Comparison of ENCODE assay signal across 24 mouse cellular contexts in the genomic region with DNA sequence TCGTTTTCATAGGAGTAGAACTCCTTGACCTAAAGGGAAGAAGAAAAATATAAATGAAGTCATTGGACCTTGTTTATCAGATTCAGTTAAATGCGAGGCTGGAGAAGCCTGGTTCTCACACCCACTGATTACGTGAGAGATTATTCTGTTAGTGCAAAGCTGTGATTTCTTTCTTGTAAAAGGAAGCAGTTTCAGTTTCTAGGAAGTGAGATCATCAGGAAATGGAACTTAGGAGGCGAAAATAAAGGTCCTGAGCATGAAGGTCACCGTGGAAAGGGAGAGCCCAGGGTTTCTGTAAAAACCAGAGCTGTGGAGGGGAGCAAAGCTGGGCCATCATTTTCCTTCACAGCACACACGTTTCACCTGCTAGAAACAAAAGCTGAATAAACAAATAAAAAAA. TPM values are rescaled to one million over a fixed set of nuclear protein-coding genes. Genes with fewer than 3 reads are reported as not detected.
A peak's percentile ranks its signal among the peaks of the same experiment; 100 is the strongest.
DNase-seq lines count a peak whose midpoint lies in the region; ATAC-seq and TF ChIP-seq lines count a peak whose summit lies in the region.
"Had no signal": no experiment of that assay in that cellular context is flagged by ENCODE, and none has a peak within 500 bp of the region (broad histone marks: within the 10 kb centered on the region; RNA-seq: fewer than 3 reads in every experiment).

No protein-coding gene starts in this region.

- dilution Hi-C loops in CH12.LX (cut with MboI; ENCODE audit: extremely low pct_ligation_motif_present, extremely low pct_unique_long_range_greater_than_20kb, low sequenced_read_pairs): no loop called here

- H3K27me3 ChIP-seq in heart, embryonic 11.5 days (ENCODE audit: control insufficient read depth, insufficient read depth, low read length): no peaks in the 10 kb centered on the region
- no peaks in the 10 kb centered on the region for H3K27me3 ChIP-seq in intestine, embryonic 14.5 days (replicated peaks; ENCODE audit: control insufficient read depth, insufficient read depth, low read length)
- H3K27me3 ChIP-seq in intestine, embryonic 16.5 days (replicated peaks; ENCODE audit: control insufficient read depth, insufficient read depth, low read length): no peaks in the 10 kb centered on the region
- H3K27me3 ChIP-seq in CH12.LX (replicated peaks): no peaks in the 10 kb centered on the region
- H3K27me3 ChIP-seq: midbrain, embryonic 12.5 days; neural tube, embryonic 12.5 days had no signal

- no peak for ATAC-seq in heart, embryonic 11.5 days (replicated peaks; ENCODE audit: insufficient number of reproducible peaks, low FRiP score, low TSS enrichment)
- no peak for ATAC-seq in intestine, embryonic 14.5 days (replicated peaks; ENCODE audit: low FRiP score, low TSS enrichment, low read depth)
- no peak for ATAC-seq in intestine, embryonic 16.5 days
- no peak for ATAC-seq in activated CD4-positive, CD25-positive, alpha-beta regulatory T cell, adult 4 months

- no peak for TF ChIP-seq CTCF in CH12.LX (conservative IDR thresholded peaks at IDR 0.05 in 1 of 2, IDR thresholded peaks at IDR 0.05 in 1 of 2; ENCODE audit: low read depth in 2 of 2, low read length in 2 of 2)

- H3K4me2 ChIP-seq in heart, embryonic 11.5 days: peak overlapping the region; percentile 20; the same call in 1 of the 2 replicates
- H3K4me2 ChIP-seq in intestine, embryonic 14.5 days (ENCODE audit: low read length): no peak overlapping the region
- H3K4me2 ChIP-seq in intestine, embryonic 16.5 days (ENCODE audit: low read depth, low read length): no peak overlapping the region
- 0 out of 2 replicates have a peak overlapping the region, but pooled peaks have one; percentile 3 for H3K4me2 ChIP-seq in CH12.LX (ENCODE audit: insufficient read depth, low read depth, poor library complexity, severe bottlenecking)
- H3K4me2 ChIP-seq: liver, embryonic 11.5 days; midbrain, embryonic 12.5 days; neural tube, embryonic 12.5 days had no signal

- no peak overlapping the region for H3K9ac ChIP-seq in heart, embryonic 11.5 days (ENCODE audit: low read depth, low read length)
- no peak overlapping the region for H3K9ac ChIP-seq in intestine, embryonic 14.5 days (ENCODE audit: low read length)
- H3K9ac ChIP-seq in intestine, embryonic 16.5 days (ENCODE audit: low read depth, low read length): no peak overlapping the region
- no peak overlapping the region for H3K9ac ChIP-seq in CH12.LX (ENCODE audit: insufficient read depth, low read depth)
- H3K9ac ChIP-seq: midbrain, embryonic 12.5 days; neural tube, embryonic 12.5 days had no signal

- DNase-seq in heart, adult 9 months (ENCODE audit: low spot score in 2 of 2): no peak
- peak; percentile 3 for DNase-seq in intestine, embryonic 14.5 days (ENCODE audit: low spot score)
- no peak for DNase-seq in CH12.LX (ENCODE audit: extremely low read depth)
- DNase-seq in induced T-regulatory cell, adult 2 months (ENCODE audit: low read depth): peak; percentile 61
- no peak for DNase-seq in lung, postnatal 10 days
- DNase-seq: B cell, adult 2 months; cerebellum, adult 8-10 months; gastrocnemius, postnatal 25 days; kidney, postnatal 36 days; lung, adult 18-20 months; right cerebral cortex, postnatal 4 days; thymus, postnatal 25 days had no signal

- TF ChIP-seq POLR2A in CH12.LX (IDR thresholded peaks at IDR 0.05; ENCODE audit: low read depth, low read length): no peak

- WGBS in heart, embryonic 11.5 days (ENCODE audit: insufficient replicate concordance): 57% methylated on average over 6 of the region's 6 CpGs
- 72% methylated on average over 6 of the region's 6 CpGs for WGBS in intestine, embryonic 14.5 days
- 64% methylated on average over 6 of the region's 6 CpGs for WGBS in intestine, embryonic 16.5 days

- no peaks in the 10 kb centered on the region for H3K79me2 ChIP-seq in CH12.LX (replicated peaks; ENCODE audit: control insufficient read depth, extremely low read depth, insufficient read depth, poor library complexity, severe bottlenecking)

- no peak for TF ChIP-seq RAD21 in CH12.LX (IDR thresholded peaks at IDR 0.05; ENCODE audit: low read depth, low read length)

- TF ChIP-seq EP300 in CH12.LX (IDR thresholded peaks at IDR 0.05; ENCODE audit: low read length): no peak

- H3K4me1 ChIP-seq in heart, embryonic 11.5 days (ENCODE audit: control insufficient read depth, insufficient read depth, low read length): 0 out of 2 replicates have a peak, but pooled peaks cover 3% of the 10 kb centered on the region
- no peaks in the 10 kb centered on the region for H3K4me1 ChIP-seq in intestine, embryonic 14.5 days (replicated peaks; ENCODE audit: control insufficient read depth, insufficient read depth, low read length)
- H3K4me1 ChIP-seq in intestine, embryonic 16.5 days (ENCODE audit: control insufficient read depth, insufficient read depth, low read length): peaks cover 7% of the 10 kb centered on the region
- H3K4me1 ChIP-seq in CH12.LX (ENCODE audit: control insufficient read depth in 1 of 2, insufficient read depth in 2 of 2): peaks cover 3 to 17% of the 10 kb centered on the region in 2 experiments
- H3K4me1 ChIP-seq: forebrain, embryonic 10.5 days; midbrain, embryonic 12.5 days; neural tube, embryonic 12.5 days had no signal

- in situ Hi-C loops in CH12.LX (cut with MboI; ENCODE audit: low pct_ligation_motif_present, low pct_unique_long_range_greater_than_20kb, low sequenced_read_pairs): no loop called here

- H3K9me3 ChIP-seq in heart, embryonic 11.5 days (replicated peaks; ENCODE audit: control insufficient read depth, low read length): no peaks in the 10 kb centered on the region
- no peaks in the 10 kb centered on the region for H3K9me3 ChIP-seq in intestine, embryonic 14.5 days (ENCODE audit: control insufficient read depth, low read length)
- no peaks in the 10 kb centered on the region for H3K9me3 ChIP-seq in intestine, embryonic 16.5 days (ENCODE audit: control insufficient read depth, low read length)
- no peaks in the 10 kb centered on the region for H3K9me3 ChIP-seq in CH12.LX (replicated peaks; ENCODE audit: low read length)
- H3K9me3 ChIP-seq: forebrain, embryonic 10.5 days; midbrain, embryonic 12.5 days; neural tube, embryonic 12.5 days had no signal

- H3K27ac ChIP-seq in heart, embryonic 11.5 days (ENCODE audit: low read depth, low read length): peak overlapping the region; percentile 35; the same call in 1 of the 2 replicates
- no peak overlapping the region for H3K27ac ChIP-seq in intestine, embryonic 14.5 days (ENCODE audit: low read depth)
- H3K27ac ChIP-seq in intestine, embryonic 16.5 days (ENCODE audit: low read length): no peak overlapping the region
- H3K27ac ChIP-seq in CH12.LX (ENCODE audit: insufficient read depth, low read depth): no peak overlapping the region
- H3K27ac ChIP-seq: forebrain, embryonic 10.5 days; midbrain, embryonic 12.5 days; neural tube, embryonic 12.5 days had no signal

- H3K4me3 ChIP-seq in heart, embryonic 11.5 days (ENCODE audit: low read depth, low read length): no peak overlapping the region
- no peak overlapping the region for H3K4me3 ChIP-seq in intestine, embryonic 14.5 days (ENCODE audit: low read depth, low read length)
- H3K4me3 ChIP-seq in intestine, embryonic 16.5 days (ENCODE audit: low read length): no peak overlapping the region
- no peak overlapping the region for H3K4me3 ChIP-seq in CH12.LX (replicated peaks in 1 of 3; ENCODE audit: low read depth in 2 of 3, low read length in 2 of 3, poor library complexity in 1 of 3)
- H3K4me3 ChIP-seq: forebrain, embryonic 10.5 days; midbrain, embryonic 12.5 days; neural tube, embryonic 12.5 days had no signal

- H3K36me3 ChIP-seq in heart, embryonic 11.5 days (ENCODE audit: control insufficient read depth, insufficient read depth, low read length): no peaks in the 10 kb centered on the region
- H3K36me3 ChIP-seq in intestine, embryonic 14.5 days (ENCODE audit: control insufficient read depth, insufficient read depth, low read length): no peaks in the 10 kb centered on the region
- H3K36me3 ChIP-seq in intestine, embryonic 16.5 days (ENCODE audit: control insufficient read depth, insufficient read depth, low read length): peaks cover 3% of the 10 kb centered on the region; the same call in 1 of the 2 replicates
- H3K36me3 ChIP-seq in CH12.LX (replicated peaks in 1 of 2; ENCODE audit: control insufficient read depth in 1 of 2, insufficient read depth in 1 of 2, low read length in 1 of 2): peaks cover 0 to 2% of the 10 kb centered on the region in 2 experiments
- H3K36me3 ChIP-seq: forebrain, embryonic 10.5 days; midbrain, embryonic 12.5 days; neural tube, embryonic 12.5 days had no signal

RNA-seq across cellular contexts. Expression of a gene that starts 24.9 kb away (rescaled TPM):
- 10.8 and 15.9 TPM in 2 replicates for polyA plus RNA-seq in heart, embryonic 11.5 days (2014; fragmentation: Nextera tagmentation; extraction: Ambion mirVana)
- polyA plus RNA-seq in intestine, embryonic 14.5 days (2014; fragmentation: Nextera tagmentation; extraction: Ambion mirVana): 11.8 and 13.6 TPM in 2 replicates
- 9.2 and 9.4 TPM in 2 replicates for polyA plus RNA-seq in intestine, embryonic 16.5 days (2015; fragmentation: Nextera tagmentation; extraction: Ambion mirVana)
- total RNA-seq in CH12.LX (2012; rRNA removed) (38.0 and 43.9 TPM in 2 replicates), CH12.LX (2014; rRNA removed) (31.6 and 33.1 TPM in 2 replicates)
- polyA plus RNA-seq in CH12.LX (2012; ENCODE audit: insufficient read length, low read depth): 65.7 and 90.4 TPM in 2 replicates
- polyA plus RNA-seq in activated CD4-positive, CD25-positive, alpha-beta regulatory T cell, adult 4 months (2017; shearing (Covaris generic)): 10 to 100 TPM in 1 of 2 experiments, 1 to 10 TPM in 1; 8.7 to 10.0 TPM

RNA-seq across cellular contexts. Expression of a gene that starts 26.4 kb away (rescaled TPM):
- 8.0 and 8.7 TPM in 2 replicates for polyA plus RNA-seq in heart, embryonic 11.5 days (2014; fragmentation: Nextera tagmentation; extraction: Ambion mirVana)
- 45.3 and 58.6 TPM in 2 replicates for polyA plus RNA-seq in intestine, embryonic 14.5 days (2014; fragmentation: Nextera tagmentation; extraction: Ambion mirVana)
- 405 and 573 TPM in 2 replicates for polyA plus RNA-seq in intestine, embryonic 16.5 days (2015; fragmentation: Nextera tagmentation; extraction: Ambion mirVana)
- total RNA-seq in CH12.LX (2012; rRNA removed) (4.0 and 4.5 TPM in 2 replicates), CH12.LX (2014; rRNA removed) (6.2 and 6.3 TPM in 2 replicates)
- polyA plus RNA-seq in CH12.LX (2012; ENCODE audit: insufficient read length, low read depth): 5.9 and 6.0 TPM in 2 replicates
- polyA plus RNA-seq in activated CD4-positive, CD25-positive, alpha-beta regulatory T cell, adult 4 months (2017; shearing (Covaris generic)): 1 to 10 TPM; 2.9 to 3.6 TPM

RNA-seq across cellular contexts. Expression of a gene that starts 51.2 kb away (rescaled TPM):
- 0.89 TPM in 1 of 2 replicates, not detected in the other for polyA plus RNA-seq in heart, embryonic 11.5 days (2014; fragmentation: Nextera tagmentation; extraction: Ambion mirVana)
- polyA plus RNA-seq in intestine, embryonic 14.5 days (2014; fragmentation: Nextera tagmentation; extraction: Ambion mirVana): 0.19 and 0.31 TPM in 2 replicates
- 0.17 TPM in 1 of 2 replicates, not detected in the other for polyA plus RNA-seq in intestine, embryonic 16.5 days (2015; fragmentation: Nextera tagmentation; extraction: Ambion mirVana)
- total RNA-seq in CH12.LX (2012; rRNA removed) (0.13 TPM in 1 of 2 replicates, not detected in the other), CH12.LX (2014; rRNA removed) (not detected in 2 replicates)
- polyA plus RNA-seq in CH12.LX (2012; ENCODE audit: insufficient read length, low read depth): not detected in 2 replicates
- not detected for polyA plus RNA-seq in activated CD4-positive, CD25-positive, alpha-beta regulatory T cell, adult 4 months (2017; shearing (Covaris generic))
- total RNA-seq: adrenal gland, adult 18-20 months; megakaryocyte progenitor cell, adult 5-6 weeks had no signal
- polyA plus RNA-seq: forebrain, embryonic 10.5 days; hindbrain, embryonic 11.5 days; limb, embryonic 11.5 days; liver, embryonic 11.5 days; midbrain, embryonic 12.5 days; neural tube, embryonic 12.5 days had no signal

RNA-seq across cellular contexts. Expression of a gene that starts 53.5 kb away (rescaled TPM):
- 6.3 and 8.3 TPM in 2 replicates for polyA plus RNA-seq in heart, embryonic 11.5 days (2014; fragmentation: Nextera tagmentation; extraction: Ambion mirVana)
- polyA plus RNA-seq in intestine, embryonic 14.5 days (2014; fragmentation: Nextera tagmentation; extraction: Ambion mirVana): 0.07 and 0.13 TPM in 2 replicates
- 0.15 and 0.18 TPM in 2 replicates for polyA plus RNA-seq in intestine, embryonic 16.5 days (2015; fragmentation: Nextera tagmentation; extraction: Ambion mirVana)
- total RNA-seq in CH12.LX (2012; rRNA removed) (1.3 and 2.0 TPM in 2 replicates), CH12.LX (2014; rRNA removed) (0.43 and 0.66 TPM in 2 replicates)
- polyA plus RNA-seq in CH12.LX (2012; ENCODE audit: insufficient read length, low read depth): 2.3 and 2.6 TPM in 2 replicates
- not detected for polyA plus RNA-seq in activated CD4-positive, CD25-positive, alpha-beta regulatory T cell, adult 4 months (2017; shearing (Covaris generic))
- total RNA-seq: megakaryocyte progenitor cell, adult 5-6 weeks; monocyte, adult 5-6 weeks had no signal

Comparison
In these comparisons a context has a peak if more than half of its experiments do, and no peak if none do; other contexts are left out.
1. H3K4me2 ChIP-seq: peak in heart, embryonic 11.5 days (single experiment) and CH12.LX (single experiment); none in intestine, embryonic 14.5 days (single experiment) and intestine, embryonic 16.5 days (single experiment).
2. DNase-seq: peak in intestine, embryonic 14.5 days (single experiment) and induced T-regulatory cell, adult 2 months (single experiment); none in heart, adult 9 months (0 of 2), CH12.LX (single experiment) and lung, postnatal 10 days (single experiment).